Mouse (Mus musculus) mesoderm, embryonic 11.5 days (tissue): ENCODE results near the gene Gm9745.
"Not testable (repeated sequence)": the region's sequence is repeated elsewhere in the genome, so short reads cannot be mapped to it uniquely, and the experiment has no call there.

Experiments used
- DNase-seq: peaks from one replicate; pipeline ENCODE4 v3.0.0-alpha.2; 2012; ENCODE audit warnings: low read depth, low spot score

Gm9745 gene

GRCm38 (mm10) chr13:8905986-8906385, 42.0 kb downstream of the Gm9745 start:
- not testable (repeated sequence) for DNase-seq
